Mouse (Mus musculus): ENCODE results near the gene AW146154.
A peak's percentile ranks its signal among the peaks of the same experiment; 100 is the strongest.
"Not testable (repeated sequence)": the region's sequence is repeated elsewhere in the genome, so short reads cannot be mapped to it uniquely, and the experiment has no call there.

AW146154 gene

GRCm38 (mm10) chr7:41451864-41452263 is 47.8 kb downstream of the AW146154 start:
- no peak for TF ChIP-seq NANOG (IDR thresholded peaks at IDR 0.05; ENCODE audit: borderline replicate concordance, low read length)
- TF ChIP-seq POU5F1 (IDR thresholded peaks at IDR 0.05; ENCODE audit: borderline replicate concordance, low read length): no peak
- TF ChIP-seq CTCF (conservative IDR thresholded peaks at IDR 0.05; ENCODE audit: low read length): no peak
- H3K4me3 ChIP-seq (replicated peaks; ENCODE audit: low read length): peak overlapping the region; percentile 74
- H3K27me3 ChIP-seq (ENCODE audit: insufficient read depth, low read length): no peaks in the 10 kb centered on the region; the same call in 1 of the 2 replicates
- no peaks in the 10 kb centered on the region for H3K9me3 ChIP-seq (ENCODE audit: low read length)
- peaks cover 4% of the 10 kb centered on the region; the same call in 1 of the 2 replicates for H3K4me1 ChIP-seq (replicated peaks; ENCODE audit: low read depth, low read length)
- H3K36me3 ChIP-seq (ENCODE audit: insufficient read depth, low read length): no peaks in the 10 kb centered on the region

DNA sequence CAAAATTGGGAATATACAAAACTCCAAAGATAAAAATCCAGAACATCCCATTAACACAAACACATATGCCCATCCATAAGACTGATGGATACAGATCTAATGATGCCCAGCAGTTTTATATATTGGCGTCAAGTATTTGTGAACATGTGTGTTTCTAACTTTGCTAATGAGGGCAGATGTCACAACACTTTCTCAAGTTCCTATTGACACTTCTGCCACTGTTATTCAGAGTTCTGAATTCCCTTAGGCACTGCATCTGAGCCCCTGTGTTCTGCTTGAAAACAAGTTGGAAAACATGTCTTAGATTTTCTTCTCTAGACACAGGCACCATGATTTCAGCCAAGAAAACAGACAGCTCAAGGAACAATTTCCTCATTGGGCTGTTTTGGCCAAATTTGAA is 51.1 kb downstream of the AW146154 start, which contains the start of gene Vmn2r57:
Gene Vmn2r57, minus strand, starts transcription at position 101 of the 400 bp plus-strand sequence.
- H3K36me3 ChIP-seq (ENCODE audit: insufficient read depth, low read length); H3K9me3 ChIP-seq (ENCODE audit: low read length); H3K4me1 ChIP-seq (replicated peaks; ENCODE audit: low read depth, low read length); H3K27me3 ChIP-seq (ENCODE audit: insufficient read depth, low read length); H3K4me3 ChIP-seq (replicated peaks; ENCODE audit: low read length): not testable (repeated sequence)
